Mouse (Mus musculus) ES-E14 (cell line): ENCODE measurements around the gene Gigyf2.
A peak's percentile ranks its signal among the peaks of the same experiment; 100 is the strongest.

Experiments used
- CHD2 ChIP-seq: IDR thresholded peaks from 2 replicates; pipeline ENCODE4 v1.6.1; 2014; ENCODE audit warnings: mild to moderate bottlenecking, low read depth, low read length, inconsistent platforms
- MAFK ChIP-seq: IDR thresholded peaks from 2 replicates; pipeline ENCODE4 v1.6.1; 2014; ENCODE audit warnings: mild to moderate bottlenecking, low read depth, low read length, inconsistent platforms; ENCODE audit not compliant: insufficient read depth
- ZC3H11A ChIP-seq: IDR thresholded peaks from 2 replicates; pipeline ENCODE4 v1.6.1; 2012; ENCODE audit warnings: low read depth, mild to moderate bottlenecking, inconsistent platforms, low read length, borderline replicate concordance
- ZNF384 ChIP-seq: IDR thresholded peaks from 2 replicates; pipeline ENCODE4 v1.6.1; 2012; ENCODE audit warnings: low read depth, low read length, inconsistent platforms

- TF ChIP-seq MAFK (no peak), ZC3H11A (no peak), CHD2 (no peak), ZNF384 (peak; percentile 57; the same call in 1 of the 2 replicates)
Measured at GRCm38 (mm10) chr1:87281599-87282412, 45.0 kb upstream of the Gigyf2 start.
